Mouse (Mus musculus): ENCODE data around the gene Nfic.

DNA sequence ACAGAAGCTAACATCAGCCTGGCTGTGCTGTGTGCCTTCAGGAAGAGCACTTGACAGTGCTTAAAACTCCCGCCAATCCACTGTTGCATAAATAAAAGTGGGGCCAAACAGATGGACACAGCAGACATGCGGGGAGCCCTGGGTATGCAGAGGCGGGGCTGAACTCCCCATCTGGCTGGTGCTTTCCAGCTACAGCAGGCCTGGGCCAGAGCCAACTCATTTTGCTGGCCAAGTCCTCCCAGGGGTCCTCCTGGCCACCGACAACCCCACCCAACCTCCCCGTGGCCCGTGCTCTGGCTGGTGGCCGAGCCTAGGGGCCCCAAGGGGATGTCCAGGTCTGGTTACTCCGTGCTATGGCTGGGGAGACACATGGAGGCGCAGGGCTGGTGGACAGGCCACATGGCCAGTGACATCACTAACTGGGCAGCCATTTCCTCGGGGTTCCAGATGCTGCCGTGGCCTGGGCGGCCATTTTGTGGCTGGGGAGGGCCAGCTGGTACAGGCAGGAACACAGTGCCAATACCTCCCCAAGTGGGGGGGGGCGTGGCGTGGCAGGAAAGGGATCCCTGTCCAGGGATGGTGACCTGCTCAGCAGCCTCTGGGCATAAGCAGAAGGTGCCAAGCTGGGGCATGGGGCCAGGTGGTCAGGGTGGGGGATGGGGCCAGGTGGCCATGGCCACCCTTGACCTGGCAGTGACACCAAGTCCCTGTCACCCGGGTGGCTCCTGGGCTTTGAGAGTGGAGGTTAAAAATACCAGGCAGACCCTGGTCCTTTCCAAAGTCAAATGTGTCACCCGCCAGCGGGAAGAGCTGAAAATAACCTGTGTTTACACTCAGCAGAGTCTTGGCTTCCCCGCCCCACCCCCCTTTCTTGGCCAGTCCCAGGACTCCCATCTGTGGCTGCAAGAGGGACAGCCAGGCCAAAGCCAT lies 43.7 kb downstream of the Nfic start:
- TF ChIP-seq POLR2A (IDR thresholded peaks at IDR 0.05; ENCODE audit: borderline replicate concordance, low read depth, low read length) (no peak), CTCF (IDR thresholded peaks at IDR 0.05; ENCODE audit: low read depth, low read length) (no peak)
